Mouse (Mus musculus) G1E-ER4 (cell line): ENCODE measurements around the gene Shb. TPM values are rescaled to one million over a fixed set of nuclear protein-coding genes. Genes with fewer than 3 reads are reported as not detected.
A peak's percentile ranks its signal among the peaks of the same experiment; 100 is the strongest.

Source experiments
- GATA1 ChIP-seq: IDR thresholded peaks from one replicate; pipeline ENCODE4 v1.8.0; 2012; ENCODE audit warnings: low read length, inconsistent platforms
- polyA plus RNA-seq: library from polyadenylated mRNA; stranded (reverse); fragments of >175 nt; gene quantifications from 2 replicates; pipeline ENCODE4 v1.2.3, GENCODE M21; 2012

Gene Shb
- polyA plus RNA-seq, 1 experiment = not detected

GRCm38 (mm10) chr4:45413674-45414338 lies 118.5 kb downstream of the Shb start:
- no peak for TF ChIP-seq GATA1

DNA sequence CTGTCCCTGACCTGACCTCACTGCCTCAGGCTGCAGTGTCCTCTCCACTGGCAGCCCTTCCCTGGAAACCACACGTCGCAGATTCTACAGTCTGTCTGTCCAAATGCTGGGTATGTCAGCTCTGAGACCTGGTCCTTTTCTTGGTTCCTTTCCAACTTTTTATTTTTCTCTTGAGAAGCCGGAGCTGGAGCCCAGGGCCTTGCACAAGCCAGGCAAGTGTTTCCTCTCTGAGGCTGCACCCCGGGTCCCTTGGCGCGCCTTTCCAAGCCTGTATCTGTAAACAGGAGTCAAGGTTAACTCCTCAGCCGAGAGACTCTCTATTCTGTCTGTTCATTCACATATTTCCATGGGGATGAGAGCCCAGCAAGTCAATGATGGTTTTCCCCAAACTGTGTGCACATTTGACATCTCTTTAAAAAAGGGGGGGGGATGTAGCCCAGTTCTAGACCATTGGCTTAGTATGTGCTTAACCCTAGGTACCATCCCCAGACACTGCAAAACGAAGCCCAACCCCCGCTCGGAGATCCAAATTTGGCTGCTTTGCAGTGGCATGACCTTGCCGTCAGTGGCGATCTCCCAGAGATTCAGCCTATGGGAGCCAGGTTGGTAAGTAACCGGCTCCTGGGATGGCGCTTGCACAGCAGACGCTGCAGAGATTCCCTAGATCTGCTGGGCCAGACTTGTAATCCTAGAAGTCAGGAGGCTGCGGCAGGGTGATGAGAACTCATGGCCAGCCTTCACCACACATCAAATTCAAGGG lies 119.7 kb downstream of the Shb start:
- no peak for TF ChIP-seq GATA1

- TF ChIP-seq GATA1 = no peak
Observed at GRCm38 (mm10) chr4:45411181-45411790, 121.0 kb downstream of the Shb start.

GRCm38 (mm10) chr4:45409270-45409669 lies 123.0 kb downstream of the Shb start:
- no peak for TF ChIP-seq GATA1

GRCm38 (mm10) chr4:45408427-45409132 lies 123.7 kb downstream of the Shb start, which contains the start of gene Slc25a51:
Slc25a51 (minus strand) TSS chr4:45408766.
- TF ChIP-seq GATA1 = no peak

- no peak for TF ChIP-seq GATA1
Observed at GRCm38 (mm10) chr4:45407703-45408334, 124.5 kb downstream of the Shb start.

DNA sequence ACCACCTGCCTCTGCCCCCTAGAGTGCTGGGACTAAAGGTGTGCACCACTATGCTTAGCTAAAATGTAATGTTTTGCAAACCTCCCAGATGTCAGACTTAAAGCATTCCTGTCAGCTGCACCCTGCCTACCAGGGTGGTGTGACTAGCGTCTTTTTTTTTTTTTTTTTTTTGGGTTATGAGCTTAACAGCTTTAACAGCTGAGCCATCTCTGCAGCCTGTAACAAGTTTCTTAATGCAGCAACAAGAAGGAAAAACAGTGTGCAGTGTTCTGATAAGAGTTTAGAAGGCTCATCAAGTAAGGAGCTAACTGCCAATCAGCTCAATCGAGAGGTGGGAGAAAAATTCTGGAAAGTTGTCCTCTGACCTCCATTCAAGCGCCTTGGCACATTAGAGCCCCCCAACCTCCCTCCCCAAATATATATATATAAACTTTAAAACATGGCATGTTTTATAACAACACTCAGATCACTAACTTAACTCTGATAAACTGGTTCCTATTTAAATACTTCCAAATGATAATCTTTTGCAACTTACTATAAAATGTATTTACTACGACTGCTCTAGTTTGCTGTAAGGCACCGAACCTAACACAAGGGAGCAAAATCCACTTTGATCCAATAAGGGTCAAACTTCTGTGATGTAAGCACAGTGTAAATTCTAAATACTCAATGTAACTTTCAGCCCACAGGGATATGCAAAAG lies 125.1 kb downstream of the Shb start:
- peak; percentile 16 for TF ChIP-seq GATA1

GRCm38 (mm10) chr4:45406397-45406796 lies 125.9 kb downstream of the Shb start:
- TF ChIP-seq GATA1 = no peak

- no peak for TF ChIP-seq GATA1
Observed at GRCm38 (mm10) chr4:45405315-45405714, 127.0 kb downstream of the Shb start.

- no peak for TF ChIP-seq GATA1
Observed at GRCm38 (mm10) chr4:45404086-45404485, 128.2 kb downstream of the Shb start.

DNA sequence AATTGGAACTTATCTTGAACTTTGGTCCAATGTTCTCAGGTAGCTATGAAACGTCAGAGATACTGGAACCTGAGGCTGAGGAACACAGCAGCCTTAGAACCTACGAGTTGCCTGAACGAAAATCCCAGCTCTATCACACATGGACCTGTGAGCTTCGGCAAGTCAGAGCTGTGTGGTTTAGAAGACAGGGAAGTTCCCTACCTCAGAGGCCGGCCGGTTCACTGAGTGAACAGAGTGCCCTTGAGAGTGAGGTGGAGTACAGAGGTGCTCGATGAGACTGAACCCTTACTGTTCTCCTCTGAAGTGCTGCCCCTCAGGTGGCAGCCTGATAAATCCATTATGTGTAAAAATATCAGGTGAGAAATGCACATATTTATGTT lies 128.8 kb downstream of the Shb start:
- no peak for TF ChIP-seq GATA1

DNA sequence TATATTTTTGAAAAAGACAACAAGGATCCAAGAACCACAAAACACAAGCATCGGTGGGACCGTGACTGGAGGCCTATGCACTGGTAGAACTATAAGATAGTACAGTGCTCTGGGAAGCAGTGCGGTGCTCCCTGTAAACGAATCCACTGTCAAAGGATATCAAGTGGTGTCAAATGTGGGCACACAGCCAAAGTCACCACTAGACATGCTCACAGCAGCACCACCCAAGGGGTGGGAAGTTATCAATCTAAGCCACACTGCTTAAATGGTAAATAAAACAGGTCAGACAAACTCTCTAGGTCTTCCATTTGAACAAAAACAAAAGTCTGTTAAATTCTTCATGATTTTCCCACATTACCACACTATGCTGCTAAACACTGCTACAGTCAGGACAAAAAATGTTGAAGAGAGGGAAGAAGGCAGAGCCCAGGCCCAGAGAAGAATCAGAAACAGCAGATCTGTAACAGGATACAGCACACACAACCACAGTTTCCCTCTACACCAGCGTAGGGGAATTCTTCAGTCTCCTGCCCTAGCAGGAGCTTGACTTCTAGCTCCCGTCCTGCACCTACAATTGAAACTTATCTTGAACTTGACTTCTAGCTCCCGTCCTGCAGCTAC lies 129.3 kb downstream of the Shb start:
- no peak for TF ChIP-seq GATA1

- no peak for TF ChIP-seq GATA1
Observed at GRCm38 (mm10) chr4:45402281-45402680, 130.0 kb downstream of the Shb start.

DNA sequence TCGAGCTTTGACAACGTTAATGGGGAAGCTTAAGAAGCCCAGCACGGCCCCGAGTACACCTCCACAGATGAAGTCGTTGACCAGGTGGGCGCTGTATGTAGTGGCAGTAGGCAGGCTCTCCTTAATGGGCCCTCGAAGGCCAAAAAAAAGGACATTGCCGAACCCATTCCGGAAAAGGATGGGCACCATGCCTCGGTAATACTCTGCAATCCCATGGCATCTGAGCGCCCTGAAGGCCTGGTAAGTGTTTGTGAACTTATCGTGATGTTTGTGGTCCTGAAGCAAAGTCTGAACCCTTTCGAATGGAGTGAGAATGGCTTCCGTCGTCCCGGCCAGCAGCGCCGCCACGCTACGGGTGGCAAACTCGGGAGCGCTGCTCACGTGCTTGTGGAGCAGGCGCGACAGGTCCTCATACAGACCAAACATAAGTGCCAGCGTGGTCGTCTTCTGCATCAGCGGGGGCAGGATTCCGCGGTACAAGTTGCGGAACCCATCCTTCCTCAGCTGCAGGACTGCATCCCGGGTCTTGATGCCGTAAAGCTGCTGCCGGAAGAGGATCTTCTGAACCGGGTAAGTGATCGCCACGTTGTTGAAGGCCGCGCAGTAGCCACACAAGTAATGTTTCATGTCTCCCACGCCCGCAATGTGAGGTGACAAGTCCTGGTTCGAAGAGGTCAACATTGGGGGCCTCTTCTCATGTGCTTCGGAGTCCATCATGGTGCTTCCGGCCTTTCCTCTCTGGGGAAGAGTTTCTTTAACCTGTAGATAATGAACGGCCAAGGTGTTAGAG lies 132.7 kb downstream of the Shb start:
- TF ChIP-seq GATA1 = no peak

- no peak for TF ChIP-seq GATA1
Observed at GRCm38 (mm10) chr4:45393658-45394057, 138.6 kb downstream of the Shb start.
